Mouse (Mus musculus) brain, embryonic 14.5 days (tissue): ENCODE measurements at regions not wholly inside any gene's neighbourhood (a gene's known extent, or its start where the extent isn't known, plus 50 kb on each side); places are given as distances from the start of the nearest gene placed in this dataset.

Experiments
- CTCF ChIP-seq: fragments of 200-500 bp; IDR thresholded peaks from 2 replicates; pipeline ENCODE4 v1.5.1; 2012; ENCODE audit warnings: inconsistent platforms, mild to moderate bottlenecking, moderate library complexity, borderline replicate concordance; ENCODE audit not compliant: insufficient read depth, insufficient read length; ENCODE audit errors: extremely low read depth
- POLR2A ChIP-seq: fragments of 200-500 bp; IDR thresholded peaks from 2 replicates; pipeline ENCODE4 v1.6.1; 2012; ENCODE audit warnings: mild to moderate bottlenecking, inconsistent platforms, borderline replicate concordance; ENCODE audit not compliant: poor library complexity, insufficient read depth, insufficient read length, severe bottlenecking; ENCODE audit errors: extremely low read depth

- TF ChIP-seq POLR2A, result no peak
- TF ChIP-seq CTCF, result no peak
Measured at GRCm38 (mm10) chr13:28848305-28848704, 105.2 kb downstream of the Sox4 start.
